Mouse (Mus musculus) T-helper 1 cell (primary cell): ENCODE results near the gene Cep152.

Source experiments
- in situ Hi-C: fragments of 300-600 bp; cut with MboI, MseI; formaldehyde crosslinking; loops from one replicate; pipeline ENCODE4 v1.15.1; 2025; ENCODE audit warnings: high pct_unique_total_duplicates

Cep152 gene

DNA sequence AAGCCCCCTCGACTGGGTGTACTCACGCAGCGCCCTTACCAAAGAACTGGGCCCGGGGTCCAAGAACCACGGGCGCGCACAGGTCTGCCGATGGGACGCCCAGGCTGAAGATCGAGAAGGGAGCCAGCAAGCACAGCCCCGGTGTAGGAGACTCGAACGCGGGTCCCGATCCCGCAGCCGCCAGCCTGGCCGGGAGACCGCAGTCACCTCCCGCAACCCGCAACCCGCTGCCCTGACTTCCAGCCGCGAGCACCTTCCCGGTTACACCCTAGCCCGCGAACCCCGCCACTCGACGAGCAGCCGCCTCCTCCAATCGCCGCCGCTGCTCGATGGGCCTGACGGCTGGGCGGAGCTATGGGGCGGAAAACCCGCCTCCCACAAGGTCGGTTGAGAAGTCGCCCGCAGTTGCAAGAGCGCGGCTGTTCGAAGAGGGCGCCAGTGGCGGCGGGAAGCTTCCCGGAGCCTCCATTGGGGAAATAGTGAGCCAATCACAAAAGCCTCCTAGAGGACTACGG lies at the start of gene Cep152:
Gene Cep152 (minus strand): TSS at position 277 of the 515 bp plus-strand sequence.
- in situ Hi-C loops, result loop anchor here (25.0 kb wide), 1 partner anchor 513 kb away; the partner anchor contains the start of gene Myef2

DNA sequence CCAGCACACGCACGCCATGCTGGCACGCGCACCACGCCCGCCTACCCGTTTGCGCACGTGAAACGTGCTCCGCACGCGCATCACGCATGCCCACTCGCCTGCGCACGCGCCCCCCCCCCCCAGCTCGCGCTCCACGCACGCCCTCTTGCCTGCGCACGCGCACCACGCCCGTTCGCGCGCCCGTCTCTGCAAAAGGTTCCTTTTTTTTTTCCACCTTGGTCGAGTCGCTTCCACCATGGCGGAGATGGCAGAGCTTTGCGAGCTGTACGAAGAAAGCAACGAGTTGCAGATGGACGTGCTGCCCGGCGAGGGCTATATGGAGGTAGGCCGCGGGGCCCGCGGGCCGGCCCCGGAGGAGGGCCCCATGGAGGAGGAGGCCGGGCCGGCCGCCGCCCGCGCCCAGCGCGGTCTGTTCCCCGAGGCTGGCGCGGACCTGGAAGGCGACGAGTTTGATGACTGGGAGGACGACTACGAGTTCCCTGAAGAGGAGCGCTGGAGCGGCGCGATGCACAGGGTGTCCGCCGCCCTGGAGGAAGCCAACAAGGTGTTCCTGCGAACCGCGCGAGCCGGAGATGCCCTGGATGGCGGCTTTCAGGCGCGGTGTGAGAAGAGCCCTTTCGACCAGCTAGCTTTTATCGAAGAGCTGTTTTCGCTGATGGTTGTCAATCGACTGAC lies 48.2 kb upstream of the Cep152 start, which contains the start of gene Eid1:
Gene Eid1 (plus strand): TSS at position 139 of the 675 bp plus-strand sequence.
- in situ Hi-C loops, result no loop called here

DNA sequence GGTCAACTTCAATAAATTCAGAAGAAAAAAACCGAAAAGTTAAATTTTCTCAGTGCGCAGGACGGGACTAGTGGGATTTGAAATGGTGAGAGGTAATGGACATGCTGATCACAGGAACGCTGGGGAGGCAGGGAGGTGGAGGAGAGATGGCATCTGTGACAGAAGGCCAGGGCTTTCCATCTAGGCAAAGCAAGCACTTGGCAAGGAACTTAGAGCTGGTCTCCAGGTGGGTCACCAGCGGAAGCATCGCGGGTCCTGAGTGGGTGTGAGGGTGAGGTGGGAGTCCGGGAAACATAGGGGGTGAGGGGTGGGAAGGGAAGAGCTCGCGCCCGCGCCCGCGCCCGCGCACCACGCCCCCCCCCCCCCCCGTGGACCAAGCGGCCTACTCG lies 47.6 kb upstream of the Cep152 start:
- in situ Hi-C loops, result no loop called here

DNA sequence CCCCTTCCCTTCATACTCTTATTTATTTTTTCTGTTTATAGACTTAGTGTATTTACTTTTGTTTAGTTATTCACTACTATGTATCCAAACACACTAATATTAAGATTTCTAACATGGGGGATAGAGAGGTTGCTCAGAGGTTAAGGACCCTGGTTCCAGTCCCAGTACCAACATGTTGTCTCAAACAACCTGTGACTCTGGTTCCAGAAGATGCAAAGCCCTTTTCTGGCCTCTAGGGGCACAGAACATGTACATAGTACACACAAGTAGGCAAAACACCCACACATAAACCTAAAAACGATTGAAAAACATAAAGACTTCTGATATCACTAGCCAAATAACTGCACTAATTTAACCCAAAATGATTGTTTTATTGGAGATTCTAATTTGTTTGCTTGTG lies 45.9 kb upstream of the Cep152 start:
- in situ Hi-C loops, result no loop called here

DNA sequence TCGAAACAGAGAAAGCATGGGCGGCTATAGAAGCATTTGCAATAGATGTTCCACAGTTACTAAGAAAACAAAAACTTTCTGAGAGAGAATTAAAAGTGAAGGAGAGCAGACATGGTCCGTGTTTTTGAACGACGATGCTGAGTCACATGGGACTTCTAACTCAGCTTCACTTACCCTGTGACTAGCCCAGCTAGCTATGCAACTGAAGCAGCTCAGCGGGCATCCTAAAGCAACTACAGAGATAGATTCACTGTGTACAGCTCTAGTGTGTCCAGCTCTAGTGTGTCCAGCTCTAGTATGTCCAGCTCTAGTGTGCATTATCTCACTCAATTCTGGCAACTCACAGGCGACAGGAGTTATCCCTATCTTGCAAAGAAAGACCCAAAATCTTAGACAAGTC lies 42.8 kb upstream of the Cep152 start:
- in situ Hi-C loops, result no loop called here

DNA sequence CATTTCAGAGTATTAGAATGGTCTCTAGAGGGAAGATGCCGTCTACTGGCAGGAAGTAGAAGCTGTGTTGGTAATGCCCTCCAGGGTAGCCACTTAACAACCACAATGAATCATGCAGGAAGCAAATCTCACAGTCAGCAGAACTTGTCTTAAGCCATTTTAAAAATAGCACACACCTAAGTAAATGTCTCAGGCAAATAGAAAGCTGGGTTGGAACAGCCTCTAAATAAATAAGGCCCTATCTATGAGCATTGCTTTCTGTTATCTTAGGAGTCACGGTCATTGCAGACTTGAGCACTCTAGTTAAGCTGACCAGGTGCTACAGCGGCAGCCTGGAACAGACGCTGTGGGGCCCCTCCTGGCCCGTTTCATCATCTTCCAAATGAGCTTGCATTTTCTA lies 42.3 kb upstream of the Cep152 start:
- in situ Hi-C loops, result no loop called here

DNA sequence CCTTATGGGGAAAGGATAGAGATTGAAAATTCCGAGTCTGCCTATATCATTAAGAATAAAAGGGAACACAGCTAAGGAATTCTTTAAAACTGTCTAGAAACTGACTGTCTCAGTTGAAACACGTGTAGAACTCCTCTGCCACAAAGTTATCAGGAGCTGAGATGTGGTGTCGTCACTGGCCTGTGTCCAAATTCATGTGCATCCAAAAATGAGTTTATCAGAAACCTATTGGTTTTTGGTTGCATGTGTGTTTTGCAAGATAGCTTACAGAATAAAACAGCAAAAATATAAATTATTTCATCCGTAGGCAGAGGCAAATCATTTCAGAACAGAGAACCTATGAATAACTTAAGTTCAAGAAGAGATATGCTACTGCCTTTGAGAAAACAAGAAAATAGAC lies 41.8 kb upstream of the Cep152 start:
- in situ Hi-C loops, result no loop called here

DNA sequence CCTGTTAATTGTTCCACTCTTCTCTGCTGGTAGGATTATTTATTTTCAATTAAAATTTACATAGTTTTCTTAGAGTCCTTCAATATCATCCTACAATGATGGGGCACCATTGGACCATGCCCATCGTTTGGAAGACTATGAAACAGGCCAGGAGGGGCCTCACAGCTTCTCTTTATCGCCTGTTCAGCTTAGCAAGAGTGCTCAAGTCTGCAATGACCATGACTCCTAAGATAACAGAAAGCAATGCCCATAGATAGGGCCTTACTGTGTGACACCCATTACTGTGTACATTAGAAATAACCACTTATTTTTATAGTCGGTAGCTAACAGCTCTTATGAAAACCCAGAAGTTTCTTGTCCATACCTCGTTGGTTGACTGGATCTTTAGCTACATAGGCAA lies 41.0 kb upstream of the Cep152 start:
- in situ Hi-C loops, result no loop called here

DNA sequence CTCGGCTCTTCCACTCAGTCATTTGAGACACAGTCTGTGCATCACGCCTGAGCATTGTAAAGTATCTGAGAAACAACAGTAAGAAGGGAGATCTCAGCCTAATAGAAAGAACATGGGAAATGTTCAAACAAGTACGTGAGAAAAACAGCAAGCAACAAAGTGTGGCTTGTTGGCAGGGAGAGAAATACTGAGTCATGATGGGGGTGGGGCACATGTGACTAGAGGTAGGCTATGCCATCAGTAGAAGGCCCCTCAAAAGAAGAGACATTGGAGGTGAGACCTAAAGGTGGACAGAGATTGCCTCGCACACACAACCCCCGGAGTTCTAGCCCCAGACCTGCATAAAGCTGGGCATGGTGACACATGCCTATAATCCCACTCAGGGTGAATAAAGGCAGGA lies 40.3 kb upstream of the Cep152 start:
- in situ Hi-C loops, result no loop called here

DNA sequence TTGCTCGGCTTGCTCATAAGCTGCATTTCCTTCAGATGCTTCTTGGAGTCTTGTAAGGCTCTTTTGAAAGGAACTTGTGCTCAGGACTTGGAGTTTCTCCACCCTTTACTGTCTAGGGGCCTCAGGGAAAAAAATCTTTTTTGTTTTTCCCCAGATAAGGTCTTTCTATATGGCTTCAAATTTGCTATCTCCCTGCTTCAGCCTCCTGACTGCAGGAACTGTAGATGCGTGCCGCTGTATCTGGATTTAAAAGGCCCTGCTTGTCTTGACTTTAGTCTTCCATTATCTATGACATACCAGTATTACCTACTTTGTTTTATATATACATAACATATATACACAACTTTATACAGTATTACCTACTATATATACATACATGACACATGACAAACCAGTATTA lies 37.6 kb upstream of the Cep152 start:
- in situ Hi-C loops, result no loop called here

DNA sequence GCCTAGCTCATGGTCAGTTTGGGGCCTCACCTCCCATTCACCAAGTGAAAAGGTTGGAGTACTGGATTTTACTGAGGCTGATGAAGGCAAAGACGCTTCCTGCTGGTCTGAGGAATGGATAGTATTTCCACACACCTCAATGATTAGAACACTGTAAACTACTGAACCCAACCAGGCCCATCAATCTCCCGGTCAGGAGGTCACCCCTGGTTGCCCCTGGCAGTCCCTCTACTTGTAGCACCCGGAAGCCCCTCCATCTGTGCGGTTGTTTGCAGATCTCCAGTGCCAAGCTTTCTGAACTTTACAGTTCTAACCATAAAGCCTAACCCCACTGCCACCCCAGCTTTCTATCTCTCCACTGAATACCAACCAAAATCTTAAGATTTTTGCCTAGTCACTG lies 36.2 kb upstream of the Cep152 start:
- in situ Hi-C loops, result no loop called here

DNA sequence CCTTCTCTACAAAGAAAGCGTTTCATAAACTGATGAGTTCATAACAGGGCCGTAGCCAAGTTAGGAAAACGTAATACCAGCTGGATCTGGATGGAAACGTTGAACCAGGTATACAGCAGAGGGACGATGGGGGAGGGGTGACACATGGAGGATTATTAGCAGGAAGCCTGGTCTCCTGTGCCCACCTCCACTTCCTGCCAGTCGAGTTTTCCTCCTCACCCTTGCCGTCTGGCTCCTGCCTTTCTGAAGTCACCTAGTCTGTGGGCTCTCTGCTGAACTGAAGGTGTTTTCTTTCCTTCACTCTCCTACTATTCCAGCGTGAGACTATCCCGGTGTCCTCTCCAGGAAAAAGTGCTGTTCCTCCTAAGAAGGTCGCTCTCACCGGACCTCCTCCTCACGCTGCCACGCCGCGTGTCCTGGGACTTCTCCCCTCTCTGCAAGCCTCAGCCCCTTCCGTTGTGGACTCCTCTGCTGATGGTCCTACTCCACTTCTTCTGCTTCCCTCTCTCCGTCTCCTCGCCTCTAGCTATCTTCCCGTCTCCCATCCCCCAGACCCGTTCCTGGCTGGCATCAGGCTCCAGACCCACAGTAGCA lies 35.7 kb upstream of the Cep152 start:
- in situ Hi-C loops, result no loop called here

DNA sequence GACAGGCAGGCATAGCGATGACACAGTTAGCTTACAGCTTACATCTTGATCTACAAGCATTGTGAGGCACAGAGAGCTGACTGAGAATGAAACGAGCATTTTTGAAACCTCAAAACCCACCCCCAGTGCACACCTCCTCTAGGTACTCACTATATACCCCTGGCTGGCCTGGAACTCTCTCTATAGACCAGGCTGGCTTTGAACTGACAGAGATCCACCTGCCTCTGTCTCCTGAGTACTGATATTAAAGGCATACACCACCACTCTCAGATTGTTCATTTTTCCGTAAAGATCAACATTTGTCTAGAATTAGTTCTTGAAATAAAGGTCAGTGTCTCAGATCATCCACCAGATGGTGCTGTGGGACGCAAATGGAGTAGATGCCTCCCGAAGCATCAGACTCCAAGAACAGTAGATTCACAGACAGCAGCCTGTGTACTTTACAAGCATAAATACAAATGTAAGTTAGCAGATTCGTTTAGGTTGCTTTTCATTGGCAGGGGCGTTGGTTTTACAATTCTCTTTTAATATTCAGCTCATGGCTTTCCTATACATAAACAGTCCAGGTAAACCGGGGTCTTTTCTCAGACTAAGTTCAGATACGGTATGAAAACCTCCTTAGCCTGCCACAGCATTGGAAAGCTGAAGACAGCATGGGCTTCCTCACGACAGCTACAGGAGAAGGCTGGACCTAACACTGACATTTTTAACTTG lies 35.1 kb upstream of the Cep152 start:
- in situ Hi-C loops, result loop anchor here (5.0 kb wide), 1 partner anchor 72 kb away; no protein-coding TSS in a partner anchor

DNA sequence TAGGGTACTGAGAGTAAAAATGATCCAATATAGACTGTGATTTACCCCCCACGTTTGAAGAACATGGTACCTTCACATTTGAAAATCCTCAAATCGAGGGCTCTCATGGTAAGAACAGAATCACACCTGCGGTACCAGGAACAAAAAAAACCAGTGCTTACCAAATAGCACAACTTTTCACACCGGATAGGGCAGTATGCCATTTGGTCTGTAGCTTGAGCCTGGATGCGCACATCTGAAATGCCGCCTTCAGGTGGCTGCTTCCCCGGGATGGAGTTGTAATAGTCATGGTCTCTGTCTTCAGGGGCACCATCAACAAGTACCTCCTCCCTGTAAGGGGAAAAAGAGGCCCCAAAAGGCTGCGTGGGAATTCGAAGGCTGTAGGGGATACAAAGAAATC lies 30.5 kb upstream of the Cep152 start:
- in situ Hi-C loops, result loop anchor here (5.0 kb wide), 1 partner anchor 77 kb away; no protein-coding TSS in a partner anchor

DNA sequence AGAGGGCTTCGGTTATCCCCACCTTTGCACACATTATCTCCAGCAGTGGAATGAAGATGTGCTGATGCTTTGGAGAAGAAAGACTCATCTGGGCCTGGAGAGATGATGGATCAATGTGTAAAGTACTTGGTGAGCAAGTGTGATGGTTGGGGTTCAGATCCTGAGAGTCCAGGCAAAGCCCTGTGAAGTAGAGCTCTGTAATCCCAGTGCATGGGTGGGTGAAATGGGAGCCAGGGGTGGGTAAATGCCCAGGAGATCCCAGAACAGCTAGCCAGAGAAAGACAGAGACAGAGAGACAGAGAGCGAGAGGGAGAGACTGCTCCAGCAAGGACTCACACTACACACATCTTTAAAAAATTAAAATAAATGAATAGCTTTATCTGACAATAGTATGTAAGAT lies 28.4 kb upstream of the Cep152 start:
- in situ Hi-C loops, result no loop called here

DNA sequence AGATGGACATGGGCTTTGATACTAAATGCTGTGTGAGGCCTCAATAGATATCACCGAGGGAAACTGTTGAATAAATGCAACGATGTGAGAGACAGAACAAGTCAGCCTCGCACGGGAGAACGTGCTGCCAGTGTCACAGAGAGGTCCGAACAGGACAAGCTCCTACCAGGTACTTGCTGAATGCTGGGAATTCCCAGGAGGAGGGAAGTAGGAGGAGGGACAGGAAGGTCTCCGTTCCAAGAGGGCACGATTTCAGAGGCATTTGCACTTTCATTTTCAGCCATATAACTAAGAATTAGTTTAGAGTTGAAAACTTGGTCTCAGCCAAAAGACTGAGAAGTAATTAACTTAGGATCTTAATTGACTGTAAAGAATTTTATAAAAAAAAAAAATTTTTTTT lies 26.6 kb upstream of the Cep152 start:
- in situ Hi-C loops, result no loop called here

DNA sequence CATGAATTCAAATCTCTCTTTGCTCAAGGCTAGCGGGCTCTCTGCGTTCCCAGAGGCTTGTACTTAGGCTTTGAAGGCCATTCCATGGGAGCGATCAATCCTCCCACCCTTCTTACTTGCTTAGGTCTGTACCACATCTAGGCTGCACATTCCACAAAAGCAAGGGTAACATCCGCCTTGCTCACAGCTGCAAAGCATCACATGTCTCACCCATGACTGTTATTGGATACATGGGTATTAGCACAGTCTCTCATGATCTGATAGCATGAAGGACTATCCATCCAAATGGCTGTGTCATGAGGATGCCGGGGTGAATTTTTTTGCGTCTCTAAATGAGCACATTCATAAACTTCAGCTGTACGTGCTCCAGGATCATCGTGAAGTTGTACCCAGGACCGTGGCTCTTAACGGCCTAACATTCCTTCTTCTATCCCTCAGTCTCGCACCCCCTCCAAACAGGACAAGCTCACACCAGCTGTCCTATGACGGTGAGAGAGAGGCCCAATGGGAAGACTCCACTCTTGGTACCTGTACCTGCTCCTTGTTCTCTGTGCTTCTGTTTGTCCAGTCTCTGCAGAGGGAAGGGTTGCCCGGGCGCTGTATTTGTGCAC lies 25.9 kb upstream of the Cep152 start:
- in situ Hi-C loops, result no loop called here

DNA sequence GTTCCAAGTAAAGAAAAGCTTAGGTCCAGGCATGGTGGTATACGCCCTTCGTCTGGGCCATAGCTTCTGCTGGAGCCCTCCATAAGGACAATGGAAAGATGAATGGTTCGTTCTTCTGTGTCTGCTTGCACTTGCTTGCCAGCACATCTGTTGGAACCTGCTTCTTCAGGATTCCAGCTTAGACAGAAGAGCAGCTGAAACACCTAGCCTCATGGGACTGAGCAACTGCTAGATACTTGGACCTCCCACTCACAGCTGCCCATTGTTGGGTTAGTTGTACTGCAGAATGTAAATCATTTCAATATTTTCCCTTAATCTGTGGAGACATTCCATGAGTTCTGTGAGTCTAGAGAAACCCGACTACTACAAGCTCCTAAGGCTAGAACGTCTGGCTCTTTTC lies 25.1 kb upstream of the Cep152 start:
- in situ Hi-C loops, result no loop called here

DNA sequence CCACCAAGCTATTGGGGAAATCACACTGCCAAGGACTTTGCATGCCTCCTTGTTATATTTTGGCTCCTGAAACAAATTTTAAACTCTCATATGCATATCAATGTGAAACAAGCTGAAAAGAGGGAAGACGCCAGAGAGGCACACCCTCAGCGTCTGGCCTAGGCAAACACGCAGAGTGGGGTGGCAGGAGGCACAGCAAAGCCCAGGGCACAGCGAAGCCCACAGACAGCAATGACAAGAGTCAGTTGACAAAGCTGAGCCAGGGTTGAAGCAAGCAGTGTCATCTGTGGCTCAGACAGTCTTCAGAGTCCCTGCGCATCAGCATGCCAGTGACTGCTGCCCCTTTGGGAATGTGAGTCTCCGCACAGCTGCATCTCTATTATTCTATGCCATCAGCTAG lies 20.0 kb upstream of the Cep152 start:
- in situ Hi-C loops, result no loop called here

DNA sequence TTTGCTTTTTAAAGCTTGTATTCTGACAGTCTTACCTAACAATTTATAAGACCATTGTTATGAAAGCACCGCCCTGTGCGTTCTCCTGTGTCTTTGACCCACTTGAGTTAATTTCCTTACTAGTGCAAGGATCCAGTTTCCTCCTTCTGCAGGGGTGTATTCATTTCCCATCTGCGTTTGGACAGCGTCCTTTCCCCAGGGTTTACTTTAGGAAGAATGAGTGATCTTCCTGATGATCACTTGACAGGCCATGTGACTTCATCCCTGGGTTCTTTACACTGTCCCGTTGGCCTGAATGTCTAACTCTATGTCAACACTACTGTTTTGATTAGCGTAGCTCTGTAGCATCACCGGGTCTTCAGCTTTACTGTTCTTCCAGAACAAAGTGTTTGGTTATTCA lies 12.4 kb upstream of the Cep152 start:
- in situ Hi-C loops, result no loop called here

DNA sequence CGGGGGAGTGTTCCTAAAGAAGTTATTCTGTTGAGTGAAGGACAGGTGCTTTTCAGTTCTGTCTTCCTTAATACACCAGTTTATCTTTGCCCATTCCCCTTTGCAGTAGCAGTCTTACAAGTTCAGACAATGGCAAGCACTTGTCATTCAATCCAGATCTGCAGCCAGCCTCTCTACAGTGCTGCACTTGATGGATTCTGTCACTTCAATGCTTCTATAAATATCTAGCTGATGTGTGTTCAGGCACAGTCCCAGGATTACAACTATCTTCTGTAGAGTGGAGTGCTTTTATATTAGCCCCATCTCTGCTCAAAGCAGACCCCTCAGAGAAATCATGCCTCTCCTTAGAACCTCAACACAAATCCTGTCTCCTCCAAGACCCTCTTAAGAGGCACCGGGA lies 5.1 kb upstream of the Cep152 start:
- in situ Hi-C loops, result no loop called here

DNA sequence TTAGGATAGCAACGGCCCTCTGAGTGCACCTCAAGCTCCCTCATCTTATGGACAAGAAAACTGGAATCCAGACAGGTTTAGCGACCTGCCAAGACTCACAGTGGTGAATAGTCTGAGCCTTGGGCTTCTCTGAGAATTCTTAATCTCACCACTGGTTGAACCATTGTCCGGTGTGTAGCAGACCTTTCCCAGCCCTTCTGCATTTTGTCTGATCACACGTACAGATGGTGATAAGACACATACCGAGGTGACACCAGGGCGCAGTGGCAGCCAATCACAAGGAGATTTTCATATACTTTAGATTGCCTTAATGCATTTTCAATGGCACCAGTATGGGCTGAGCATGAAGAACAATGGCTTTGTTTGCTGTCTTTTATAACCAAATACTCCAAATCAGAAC lies 3.6 kb upstream of the Cep152 start:
- in situ Hi-C loops, result no loop called here
